Mouse (Mus musculus): ENCODE results near the gene Slc27a4.

Slc27a4 gene

GRCm38 (mm10) chr2:29856451-29857260 lies 54.2 kb downstream of the Slc27a4 start:
- DNase-seq = peak; percentile 84

GRCm38 (mm10) chr2:29857341-29857740 lies 54.9 kb downstream of the Slc27a4 start:
- no peak for DNase-seq

- no peak for DNase-seq
These were observed 55.5 kb downstream of the Slc27a4 start for GRCm38 (mm10) chr2:29857967-29858366.

- DNase-seq = no peak
These were observed 56.5 kb downstream of the Slc27a4 start for GRCm38 (mm10) chr2:29858748-29859473.

- DNase-seq = no peak
These were observed 62.7 kb downstream of the Slc27a4 start for GRCm38 (mm10) chr2:29865125-29865524.

Data from layer of hippocampus, adult 9-11 months (tissue).